Mouse (Mus musculus): ENCODE results near the gene Sipa1. TPM values are rescaled to one million over a fixed set of nuclear protein-coding genes. Genes with fewer than 3 reads are reported as not detected.

The Sipa1 gene
- total RNA-seq, 2 experiments from 2014 or later, result 40.5 to 57.2 TPM

- DNase-seq, result no peak
Observed at GRCm38 (mm10) chr19:5646731-5647330, 16.7 kb downstream of the Sipa1 start.

- no peak for DNase-seq
Observed at GRCm38 (mm10) chr19:5645280-5645679, 18.2 kb downstream of the Sipa1 start.

DNA sequence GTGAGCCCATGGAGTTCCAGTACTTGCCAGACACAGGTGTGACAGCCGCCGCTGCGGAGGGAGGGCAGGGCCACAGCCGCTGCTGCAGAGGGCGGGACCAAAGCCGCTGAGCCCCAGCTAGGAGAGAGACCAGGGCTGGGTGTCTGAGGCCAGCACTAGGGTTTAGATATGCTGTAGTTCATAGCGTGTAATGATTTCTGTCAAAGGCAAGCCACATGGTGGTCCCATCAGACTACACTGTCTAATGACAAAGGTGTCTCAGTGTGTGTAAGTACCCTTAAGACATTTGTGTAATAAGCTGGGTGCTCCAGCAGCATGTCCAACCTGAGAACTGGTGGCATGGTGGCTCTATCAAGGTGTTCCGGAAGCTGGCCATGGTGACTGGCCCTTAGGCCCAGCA is 21.9 kb downstream of the Sipa1 start:
- no peak for DNase-seq

DNA sequence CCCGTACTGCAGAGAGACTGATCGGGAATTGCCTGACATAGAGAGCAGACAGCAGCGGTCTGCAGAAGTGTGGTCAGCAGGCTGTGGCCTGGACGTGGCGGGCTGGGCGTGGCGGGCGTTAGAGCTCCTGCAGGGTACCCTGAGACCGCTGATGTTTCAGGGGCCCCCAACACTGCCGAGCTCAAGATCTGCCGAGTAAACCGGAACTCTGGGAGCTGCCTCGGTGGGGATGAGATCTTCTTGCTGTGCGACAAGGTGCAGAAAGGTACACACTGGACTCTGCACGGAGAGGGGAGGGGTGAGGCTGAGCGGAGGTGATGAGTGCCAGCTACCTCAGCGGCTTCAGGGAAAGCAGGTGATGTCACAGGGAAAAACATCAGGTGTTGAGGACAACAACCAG is 22.5 kb downstream of the Sipa1 start:
- DNase-seq, result no peak

DNA sequence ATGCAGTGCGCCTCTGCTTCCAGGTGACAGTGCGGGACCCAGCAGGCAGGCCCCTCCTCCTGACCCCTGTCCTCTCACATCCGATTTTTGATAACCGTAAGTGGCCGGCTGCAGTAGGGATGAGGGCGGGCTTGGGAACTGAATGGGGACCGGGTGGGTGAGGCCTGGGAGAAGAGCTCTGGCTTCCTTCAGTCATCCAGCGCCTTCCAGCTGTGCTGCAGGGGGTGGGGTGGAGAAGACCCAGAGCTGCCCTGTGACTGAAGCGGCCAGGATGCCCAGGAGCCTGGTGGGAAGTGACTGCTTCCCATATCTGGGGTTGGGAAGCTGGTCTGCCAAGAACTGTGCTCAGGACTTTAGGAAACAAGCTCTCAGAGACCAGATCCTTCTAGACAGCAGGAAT is 23.2 kb downstream of the Sipa1 start:
- peak in 1 of 2 experiments; percentile 39 for DNase-seq

- DNase-seq, result no peak
Observed at GRCm38 (mm10) chr19:5638416-5639005, 25.0 kb downstream of the Sipa1 start.

GRCm38 (mm10) chr19:5637069-5638047 is 26.1 kb downstream of the Sipa1 start, which contains the start of gene Rela:
Gene Rela, plus strand, starts transcription at chr19:5637483.
- peak; percentile 97 to 98 for DNase-seq

DNA sequence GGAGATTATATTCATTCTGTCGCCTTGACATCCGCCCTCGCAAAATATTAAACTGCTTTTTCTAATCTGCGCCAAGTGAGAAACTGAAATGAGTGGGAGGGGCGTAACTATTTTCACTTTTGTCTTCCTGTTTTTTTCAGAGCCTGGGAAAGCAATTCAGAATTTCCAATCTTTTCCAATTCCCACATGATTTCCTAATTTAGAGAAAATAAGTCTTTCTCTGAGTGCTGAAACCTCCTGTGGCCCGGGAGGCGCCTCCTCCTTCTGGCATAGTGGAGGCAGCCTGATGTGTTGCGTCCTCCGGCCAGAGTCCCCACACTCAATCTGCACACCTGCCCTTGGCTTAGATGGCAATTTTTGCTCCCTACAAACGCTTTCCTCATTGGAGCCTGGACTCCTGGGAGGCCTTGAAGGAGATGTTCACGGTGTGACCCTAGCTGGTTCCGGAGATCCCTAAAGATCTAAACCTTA is 26.9 kb downstream of the Sipa1 start:
- DNase-seq, result peak in 1 of 2 experiments; percentile 32

DNA sequence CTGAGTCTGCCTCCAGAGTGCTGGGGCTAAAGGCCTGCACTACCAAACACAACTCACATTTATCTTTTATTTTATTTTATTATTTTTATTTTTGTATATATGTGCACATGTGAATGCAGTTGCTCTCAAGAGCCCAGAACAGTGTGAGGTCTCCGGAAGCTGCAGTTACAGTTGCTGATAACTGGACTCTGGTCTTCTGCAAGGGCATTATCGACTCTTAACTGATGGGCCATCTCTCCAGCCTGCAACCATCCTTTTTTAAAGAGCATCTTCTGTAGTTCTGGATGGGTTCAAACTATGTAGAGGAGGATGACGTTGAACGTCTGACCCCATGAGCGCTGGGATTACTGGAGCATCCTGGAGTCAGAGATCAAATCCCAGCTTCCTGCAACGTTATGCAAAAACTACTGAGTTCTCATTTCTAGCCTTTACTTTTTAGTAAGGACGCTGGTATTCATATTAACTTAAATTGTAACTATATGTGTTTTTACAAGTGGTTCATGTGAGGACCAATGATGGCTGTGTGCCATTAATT is 27.4 kb downstream of the Sipa1 start:
- DNase-seq, result no peak

DNA sequence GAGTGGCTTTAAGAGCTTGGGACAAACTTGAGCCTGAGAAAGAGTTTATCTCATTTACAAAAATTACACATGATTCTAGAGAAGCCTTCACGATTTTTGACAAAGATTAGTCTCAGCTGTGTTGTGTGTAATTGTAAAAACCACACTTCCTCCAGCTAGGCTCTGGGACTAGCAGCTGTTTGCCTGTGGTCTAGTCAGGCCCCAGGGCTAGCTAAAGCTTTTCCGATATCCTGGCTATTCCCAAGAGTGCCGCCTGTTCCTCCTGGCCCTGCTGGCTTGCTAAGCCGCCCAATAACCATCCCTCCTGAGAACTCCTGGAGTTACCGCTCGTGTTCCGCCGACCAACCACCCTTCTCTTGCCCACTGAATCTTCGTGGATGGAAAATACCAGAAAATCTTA is 31.4 kb downstream of the Sipa1 start:
- DNase-seq, result no peak

GRCm38 (mm10) chr19:5629907-5630306 is 33.6 kb downstream of the Sipa1 start:
- no peak for DNase-seq

DNA sequence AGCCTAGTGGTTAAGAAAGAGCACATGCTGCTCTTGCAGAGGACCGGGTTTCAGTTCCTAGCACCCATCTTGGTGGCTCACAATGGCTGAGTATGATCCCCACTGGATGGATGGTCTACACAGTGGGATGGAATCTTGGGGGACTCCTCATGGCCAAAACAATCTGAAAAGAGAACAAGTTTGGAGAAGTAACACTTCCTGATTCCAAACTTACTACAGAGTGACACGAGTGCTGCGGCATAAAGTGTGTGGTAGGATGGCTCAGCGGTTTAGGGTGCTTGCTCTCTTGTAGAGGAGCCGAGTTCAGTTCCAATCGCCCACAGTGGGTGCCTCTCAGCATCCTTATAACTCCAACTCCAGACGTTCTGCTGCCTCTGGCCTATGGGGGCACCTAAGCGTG is 38.2 kb downstream of the Sipa1 start:
- DNase-seq, result no peak

GRCm38 (mm10) chr19:5621884-5622283 is 41.6 kb downstream of the Sipa1 start:
- DNase-seq, result no peak

DNA sequence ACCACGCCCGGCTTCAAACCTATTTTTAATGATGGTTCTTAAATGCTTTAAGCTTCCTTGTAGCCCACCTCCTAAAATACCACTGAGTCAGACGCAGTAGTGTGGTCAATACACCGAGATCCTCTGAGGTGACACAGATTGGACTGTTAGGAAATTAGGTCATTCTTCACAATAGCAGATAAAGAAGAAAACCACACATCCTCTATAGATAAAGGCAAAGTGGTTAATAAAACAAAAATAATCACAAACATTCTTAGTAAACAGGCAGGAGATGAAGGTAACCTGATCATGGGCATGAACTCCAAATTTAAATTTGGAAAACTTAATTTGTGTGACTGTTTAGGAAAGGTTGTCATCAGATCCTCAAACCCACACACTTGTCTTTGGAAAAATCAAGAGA is 43.5 kb downstream of the Sipa1 start:
- no peak for DNase-seq

- no peak for DNase-seq
Observed at GRCm38 (mm10) chr19:5614953-5615352, 48.6 kb downstream of the Sipa1 start.

DNA sequence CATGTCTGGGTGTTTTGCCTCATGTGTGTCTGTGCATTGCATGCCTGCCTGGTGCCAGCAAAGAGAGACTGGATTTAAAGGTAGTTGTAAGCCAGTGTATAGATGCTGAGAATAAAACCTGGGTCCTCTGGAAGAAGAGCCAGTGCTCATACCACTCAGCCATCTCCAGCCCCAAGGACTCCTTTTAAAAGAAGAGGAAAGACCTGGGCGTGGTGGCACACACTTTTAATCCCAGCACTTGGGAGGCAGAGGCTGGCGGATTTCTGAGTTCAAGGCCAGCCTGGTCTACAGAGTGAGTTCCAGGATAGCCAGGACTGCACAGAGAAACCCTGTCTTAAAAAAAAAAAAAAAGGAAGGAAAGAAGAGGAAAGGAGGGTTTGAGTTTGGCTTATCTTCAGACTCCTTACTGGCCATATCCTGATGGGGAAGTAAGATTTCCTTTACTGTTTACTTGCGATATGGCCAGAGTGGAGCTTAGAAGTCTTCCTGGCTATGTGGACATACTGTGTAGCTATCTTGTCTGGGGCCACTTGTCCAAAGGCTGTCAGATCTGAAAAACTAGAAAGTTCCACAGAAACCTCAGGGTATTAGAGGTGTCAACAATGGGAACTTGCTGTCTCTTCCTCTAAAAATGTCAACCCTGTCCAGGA is 50.6 kb downstream of the Sipa1 start:
- DNase-seq, result no peak

GRCm38 (mm10) chr19:5611973-5612372 is 51.5 kb downstream of the Sipa1 start:
- no peak for DNase-seq

DNA sequence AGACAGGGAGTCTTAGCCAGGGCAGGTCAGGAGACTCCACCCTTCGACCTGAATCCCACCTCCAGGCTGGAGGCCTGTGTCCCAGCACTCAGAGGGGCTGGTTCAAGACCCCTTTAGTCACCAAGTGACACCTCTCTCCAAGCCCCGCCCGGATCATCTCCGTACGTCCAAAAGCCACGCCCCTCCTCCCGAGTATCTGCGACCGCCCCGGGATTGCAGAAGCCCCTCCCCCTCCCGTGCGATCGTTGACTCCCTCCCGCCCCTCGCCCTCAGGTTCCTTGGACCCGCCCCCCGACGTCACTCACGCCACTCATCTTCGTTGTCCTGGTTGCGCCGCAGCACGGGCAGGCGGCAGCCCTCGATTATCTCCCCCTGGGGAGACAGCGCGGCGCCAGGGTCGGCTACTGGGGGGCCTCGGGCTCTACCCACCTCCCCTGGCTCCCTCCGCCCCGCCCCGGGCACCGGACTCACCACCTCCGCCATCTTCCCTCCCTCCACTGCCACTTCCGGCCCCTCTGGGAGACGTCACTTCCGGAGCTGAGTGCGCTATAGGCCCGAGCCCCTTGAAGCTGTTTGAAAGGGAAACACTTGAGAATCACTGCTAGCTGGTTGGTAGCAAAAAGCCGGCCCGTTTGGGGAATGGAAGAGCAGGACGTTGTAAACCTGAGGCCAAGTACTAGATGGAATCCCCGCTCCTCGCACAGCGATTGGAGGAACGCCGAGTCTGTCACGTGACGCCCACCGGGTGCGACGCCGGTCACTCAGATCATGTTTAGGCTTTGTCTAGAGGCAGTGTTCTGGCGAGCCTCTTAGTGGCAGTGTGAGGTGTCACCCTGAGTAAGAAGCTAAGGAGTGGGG is 53.7 kb downstream of the Sipa1 start, which contains the start of gene Kat5:
TSS of gene Kat5 (minus strand) at position 691 of the 858 bp plus-strand sequence.
- peak; percentile 91 to 96 for DNase-seq

DNA sequence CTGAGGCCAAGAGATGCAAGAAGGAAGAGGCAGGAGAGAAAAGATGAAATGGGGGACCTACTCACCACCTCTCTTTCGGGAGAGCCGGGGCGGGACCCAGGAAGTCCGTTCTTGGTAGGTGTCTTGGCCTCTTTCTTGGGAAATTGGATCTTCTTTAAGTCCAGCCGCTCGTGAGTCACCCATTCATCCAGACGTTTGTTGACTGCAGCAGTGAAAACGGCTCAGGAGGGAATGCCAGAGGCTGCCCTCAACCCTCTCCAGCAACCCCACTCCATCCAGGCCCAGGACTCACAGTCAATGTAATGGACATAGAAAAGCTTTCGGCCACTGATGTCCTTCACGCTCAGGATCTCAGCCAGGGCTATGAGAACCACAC is 54.3 kb downstream of the Sipa1 start:
- DNase-seq, result no peak

DNA sequence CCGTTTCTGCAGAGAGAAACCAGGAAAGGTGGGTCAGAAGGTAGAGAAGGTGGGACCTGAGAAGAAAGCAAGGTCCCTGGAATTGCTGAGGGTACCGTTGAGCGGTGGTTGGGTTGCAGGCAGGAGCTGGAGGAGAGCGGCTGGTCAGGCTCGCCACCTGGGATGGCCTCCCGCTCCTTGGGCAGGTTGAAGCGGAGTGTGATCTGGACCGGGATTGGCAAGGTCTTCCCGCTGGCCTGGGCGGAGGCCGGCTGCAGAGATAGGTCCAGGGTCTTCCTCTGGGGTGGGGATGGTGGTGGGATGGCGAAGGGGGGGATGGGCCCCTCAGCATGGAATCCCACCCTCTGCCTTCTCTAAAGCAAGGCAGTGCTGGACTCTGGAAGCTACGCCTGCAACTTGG is 54.8 kb downstream of the Sipa1 start:
- no peak for DNase-seq

Measured in adrenal gland, postnatal 36 days (tissue).